Mouse (Mus musculus): ENCODE measurements around the gene Cdh13. TPM values are rescaled to one million over a fixed set of nuclear protein-coding genes. Genes with fewer than 3 reads are reported as not detected.

Gene Cdh13
- polyA plus RNA-seq, 1 experiment, result 4.5 TPM

DNA sequence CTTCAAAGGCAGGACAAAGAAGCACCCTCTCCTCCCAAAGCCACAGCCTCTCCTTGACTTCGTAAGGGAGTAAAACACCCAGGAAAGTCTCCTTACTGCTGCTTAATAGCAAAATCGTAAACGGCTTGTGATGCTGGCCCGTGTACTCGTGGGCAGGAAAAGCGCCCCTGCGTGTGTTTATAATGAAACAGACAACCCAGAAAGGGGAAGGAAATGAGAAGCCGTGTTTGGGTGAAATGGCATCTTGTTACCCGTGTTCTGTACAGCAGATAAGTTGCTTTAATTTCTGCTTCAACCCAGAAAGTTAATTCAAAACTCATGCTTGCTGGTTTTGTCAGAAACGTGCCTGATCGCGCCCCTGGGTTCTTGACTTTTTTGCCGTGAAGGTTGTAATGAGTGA is 837.7 kb downstream of the Cdh13 start:
- Histone ChIP-seq H3K4me1 (ENCODE audit: control insufficient read depth, insufficient read depth, low read length) (no peaks in the 10 kb centered on the region), H3K27ac (ENCODE audit: control insufficient read depth, insufficient read depth, low read depth, low read length) (no peak overlapping the region), H3K4me3 (ENCODE audit: control insufficient read depth, low read depth, low read length) (no peak overlapping the region), H3K36me3 (ENCODE audit: control insufficient read depth, insufficient read depth, low read length) (no peaks in the 10 kb centered on the region), H3K27me3 (ENCODE audit: control insufficient read depth, insufficient read depth, low read length) (no peaks in the 10 kb centered on the region)
- TF ChIP-seq CTCF (IDR thresholded peaks at IDR 0.05; ENCODE audit: control insufficient read depth, insufficient read depth, insufficient replicate concordance, low read depth, low read length), result no peak
- TF ChIP-seq POLR2A (IDR thresholded peaks at IDR 0.05; ENCODE audit: control insufficient read depth, low read depth, low read length), result no peak

- Histone ChIP-seq H3K27me3 (ENCODE audit: control insufficient read depth, insufficient read depth, low read length) (no peaks in the 10 kb centered on the region), H3K4me3 (ENCODE audit: control insufficient read depth, low read depth, low read length) (no peak overlapping the region), H3K27ac (ENCODE audit: control insufficient read depth, insufficient read depth, low read depth, low read length) (no peak overlapping the region), H3K4me1 (ENCODE audit: control insufficient read depth, insufficient read depth, low read length) (no peaks in the 10 kb centered on the region), H3K36me3 (ENCODE audit: control insufficient read depth, insufficient read depth, low read length) (no peaks in the 10 kb centered on the region)
- no peak for TF ChIP-seq POLR2A (IDR thresholded peaks at IDR 0.05; ENCODE audit: control insufficient read depth, low read depth, low read length)
- no peak for TF ChIP-seq CTCF (IDR thresholded peaks at IDR 0.05; ENCODE audit: control insufficient read depth, insufficient read depth, insufficient replicate concordance, low read depth, low read length)
Measured at GRCm38 (mm10) chr8:119127841-119128240, 844.3 kb downstream of the Cdh13 start.

GRCm38 (mm10) chr8:119128266-119128665 is 844.7 kb downstream of the Cdh13 start:
- no peaks in the 10 kb centered on the region for H3K27me3 ChIP-seq (ENCODE audit: control insufficient read depth, insufficient read depth, low read length)
- H3K36me3 ChIP-seq (ENCODE audit: control insufficient read depth, insufficient read depth, low read length), result no peaks in the 10 kb centered on the region
- H3K27ac ChIP-seq (ENCODE audit: control insufficient read depth, insufficient read depth, low read depth, low read length), result no peak overlapping the region
- no peak overlapping the region for H3K4me3 ChIP-seq (ENCODE audit: control insufficient read depth, low read depth, low read length)
- H3K4me1 ChIP-seq (ENCODE audit: control insufficient read depth, insufficient read depth, low read length), result no peaks in the 10 kb centered on the region
- TF ChIP-seq POLR2A (IDR thresholded peaks at IDR 0.05; ENCODE audit: control insufficient read depth, low read depth, low read length) (no peak), CTCF (IDR thresholded peaks at IDR 0.05; ENCODE audit: control insufficient read depth, insufficient read depth, insufficient replicate concordance, low read depth, low read length) (no peak)

GRCm38 (mm10) chr8:119156454-119156921 is 873.0 kb downstream of the Cdh13 start:
- no peaks in the 10 kb centered on the region for H3K36me3 ChIP-seq (ENCODE audit: control insufficient read depth, insufficient read depth, low read length)
- H3K27me3 ChIP-seq (ENCODE audit: control insufficient read depth, insufficient read depth, low read length), result no peaks in the 10 kb centered on the region
- H3K27ac ChIP-seq (ENCODE audit: control insufficient read depth, insufficient read depth, low read depth, low read length), result no peak overlapping the region
- no peak overlapping the region for H3K4me3 ChIP-seq (ENCODE audit: control insufficient read depth, low read depth, low read length)
- TF ChIP-seq POLR2A (IDR thresholded peaks at IDR 0.05; ENCODE audit: control insufficient read depth, low read depth, low read length) (no peak), CTCF (IDR thresholded peaks at IDR 0.05; ENCODE audit: control insufficient read depth, insufficient read depth, insufficient replicate concordance, low read depth, low read length) (no peak)
- no peaks in the 10 kb centered on the region for H3K4me1 ChIP-seq (ENCODE audit: control insufficient read depth, insufficient read depth, low read length)

- Histone ChIP-seq H3K27ac (ENCODE audit: control insufficient read depth, insufficient read depth, low read depth, low read length) (no peak overlapping the region), H3K4me1 (ENCODE audit: control insufficient read depth, insufficient read depth, low read length) (no peaks in the 10 kb centered on the region), H3K27me3 (ENCODE audit: control insufficient read depth, insufficient read depth, low read length) (no peaks in the 10 kb centered on the region), H3K4me3 (ENCODE audit: control insufficient read depth, low read depth, low read length) (no peak overlapping the region), H3K36me3 (ENCODE audit: control insufficient read depth, insufficient read depth, low read length) (no peaks in the 10 kb centered on the region)
- TF ChIP-seq CTCF (IDR thresholded peaks at IDR 0.05; ENCODE audit: control insufficient read depth, insufficient read depth, insufficient replicate concordance, low read depth, low read length), result no peak
- no peak for TF ChIP-seq POLR2A (IDR thresholded peaks at IDR 0.05; ENCODE audit: control insufficient read depth, low read depth, low read length)
Measured at GRCm38 (mm10) chr8:119158628-119159027, 875.1 kb downstream of the Cdh13 start.

DNA sequence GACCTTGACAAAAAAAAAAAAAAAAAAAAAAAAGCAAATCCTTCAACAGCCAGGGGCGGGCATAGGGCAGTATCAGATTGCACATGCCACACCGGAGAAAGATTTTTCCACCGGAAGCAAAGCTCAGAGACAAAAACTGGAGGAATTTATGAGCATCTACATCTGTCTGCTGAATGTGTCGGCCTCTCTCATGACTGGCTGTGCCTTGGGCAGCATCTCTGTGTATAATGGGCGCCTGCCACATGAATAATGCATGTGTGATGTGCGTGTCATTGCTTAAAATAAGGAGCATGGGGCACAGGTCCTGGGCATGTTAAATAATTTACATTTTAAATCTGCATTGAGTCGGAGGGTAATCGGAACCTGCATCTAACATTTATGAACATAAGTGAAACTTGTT is 876.3 kb downstream of the Cdh13 start:
- TF ChIP-seq POLR2A (IDR thresholded peaks at IDR 0.05; ENCODE audit: control insufficient read depth, low read depth, low read length) (no peak), CTCF (IDR thresholded peaks at IDR 0.05; ENCODE audit: control insufficient read depth, insufficient read depth, insufficient replicate concordance, low read depth, low read length) (no peak)
- no peaks in the 10 kb centered on the region for H3K27me3 ChIP-seq (ENCODE audit: control insufficient read depth, insufficient read depth, low read length)
- no peak overlapping the region for H3K27ac ChIP-seq (ENCODE audit: control insufficient read depth, insufficient read depth, low read depth, low read length)
- H3K4me3 ChIP-seq (ENCODE audit: control insufficient read depth, low read depth, low read length), result no peak overlapping the region
- H3K4me1 ChIP-seq (ENCODE audit: control insufficient read depth, insufficient read depth, low read length), result no peaks in the 10 kb centered on the region
- H3K36me3 ChIP-seq (ENCODE audit: control insufficient read depth, insufficient read depth, low read length), result no peaks in the 10 kb centered on the region

GRCm38 (mm10) chr8:119164076-119164475 is 880.5 kb downstream of the Cdh13 start:
- Histone ChIP-seq H3K27me3 (ENCODE audit: control insufficient read depth, insufficient read depth, low read length) (no peaks in the 10 kb centered on the region), H3K27ac (ENCODE audit: control insufficient read depth, insufficient read depth, low read depth, low read length) (no peak overlapping the region), H3K4me3 (ENCODE audit: control insufficient read depth, low read depth, low read length) (no peak overlapping the region), H3K4me1 (ENCODE audit: control insufficient read depth, insufficient read depth, low read length) (no peaks in the 10 kb centered on the region), H3K36me3 (ENCODE audit: control insufficient read depth, insufficient read depth, low read length) (no peaks in the 10 kb centered on the region)
- TF ChIP-seq CTCF (IDR thresholded peaks at IDR 0.05; ENCODE audit: control insufficient read depth, insufficient read depth, insufficient replicate concordance, low read depth, low read length) (no peak), POLR2A (IDR thresholded peaks at IDR 0.05; ENCODE audit: control insufficient read depth, low read depth, low read length) (no peak)
